Mouse (Mus musculus): ENCODE data around the gene Cxcl12.

DNA sequence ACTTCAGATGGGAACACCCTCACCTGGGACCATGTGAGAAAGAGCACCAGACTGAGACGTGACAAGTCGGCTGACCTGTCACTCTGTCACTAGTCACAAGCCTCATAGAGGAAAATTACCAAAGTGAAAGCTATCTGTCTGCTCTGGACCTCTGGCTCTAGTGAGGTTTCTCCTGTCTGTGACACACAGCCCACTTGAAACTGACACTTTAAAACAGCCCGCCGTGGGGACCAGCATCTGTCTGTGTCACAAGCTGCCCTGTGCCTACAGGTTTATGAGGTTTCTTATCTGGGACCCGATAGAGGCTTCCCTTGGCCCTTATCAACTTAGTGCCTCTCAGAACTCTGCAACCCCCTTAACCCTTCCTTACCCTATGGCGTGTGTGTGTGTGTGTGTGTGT lies 41.8 kb downstream of the Cxcl12 start:
- no peak for TF ChIP-seq CTCF (IDR thresholded peaks at IDR 0.05; ENCODE audit: borderline replicate concordance, insufficient read depth, low read depth, low read length)
- TF ChIP-seq POLR2A (IDR thresholded peaks at IDR 0.05; ENCODE audit: borderline replicate concordance, insufficient read depth, low read length), result no peak
